Mouse (Mus musculus) heart, adult 18-20 months (tissue): Measurements from ENCODE around the gene Tnfrsf4. TPM values are rescaled to one million over a fixed set of nuclear protein-coding genes. Genes with fewer than 3 reads are reported as not detected.

Experiments used
- DNase-seq, 2 experiments: peaks; one replicate each; pipeline ENCODE4 v3.0.0; 2021 to 2022; ENCODE audit warnings: mixed read lengths in 1 of 2
- long read RNA-seq, 2 experiments: library from polyadenylated mRNA; stranded (forward); transcript quantifications; one replicate each; pipeline ENCODE4 v2.0.0; 2021
- total RNA-seq, 2 experiments: library from RNA; stranded (reverse); gene quantifications; 2 replicates each; pipeline ENCODE4 v1.2.3; 2021

Tnfrsf4 gene
- total RNA-seq = 1 to 10 TPM in 1 of 2 experiments, under 1 TPM in 1; 0.25 to 1.0 TPM
- long read RNA-seq, experiment 1 = 0 reads
- long read RNA-seq, experiment 2 = 0 reads

DNA sequence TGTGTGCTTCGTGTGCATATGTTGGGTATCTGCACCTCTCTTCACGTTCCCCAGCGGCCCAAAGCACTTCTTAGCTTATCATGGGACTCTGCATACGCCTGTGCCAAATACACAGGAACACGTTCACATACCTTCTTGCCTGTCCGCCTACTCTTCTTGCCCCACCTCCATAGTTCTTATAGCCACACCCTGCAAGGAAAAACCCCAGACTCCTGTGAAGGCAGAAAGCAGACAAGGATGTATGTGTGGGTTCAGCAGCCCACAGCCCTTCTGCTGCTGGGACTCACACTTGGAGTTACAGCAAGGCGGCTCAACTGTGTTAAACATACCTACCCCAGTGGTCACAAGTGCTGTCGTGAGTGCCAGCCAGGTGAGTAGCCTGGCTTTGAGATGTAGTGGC is at the start of gene Tnfrsf4:
Gene Tnfrsf4 (plus strand): TSS at position 207 of the 400 bp plus-strand sequence.
- no peak for DNase-seq

DNA sequence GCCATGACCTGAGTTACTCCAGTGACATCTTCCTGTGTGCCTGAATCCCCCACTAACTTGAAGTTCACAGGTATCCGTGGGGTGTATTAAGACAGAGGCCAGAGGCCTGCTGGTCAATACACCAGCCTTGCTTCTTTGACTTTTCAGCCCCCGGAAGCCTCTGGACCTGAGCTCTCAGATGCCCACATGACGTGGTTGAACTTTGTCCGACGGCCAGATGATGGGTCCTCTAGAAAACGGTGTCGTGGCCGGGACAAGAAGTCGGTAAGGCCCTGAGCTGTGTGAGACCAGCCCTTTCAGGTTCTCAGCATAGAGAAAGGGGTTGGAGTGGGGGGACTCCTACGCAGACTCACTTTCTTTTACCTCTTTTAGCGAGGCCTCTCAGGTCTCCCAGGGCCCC is 49.2 kb upstream of the Tnfrsf4 start:
- DNase-seq = no peak

DNA sequence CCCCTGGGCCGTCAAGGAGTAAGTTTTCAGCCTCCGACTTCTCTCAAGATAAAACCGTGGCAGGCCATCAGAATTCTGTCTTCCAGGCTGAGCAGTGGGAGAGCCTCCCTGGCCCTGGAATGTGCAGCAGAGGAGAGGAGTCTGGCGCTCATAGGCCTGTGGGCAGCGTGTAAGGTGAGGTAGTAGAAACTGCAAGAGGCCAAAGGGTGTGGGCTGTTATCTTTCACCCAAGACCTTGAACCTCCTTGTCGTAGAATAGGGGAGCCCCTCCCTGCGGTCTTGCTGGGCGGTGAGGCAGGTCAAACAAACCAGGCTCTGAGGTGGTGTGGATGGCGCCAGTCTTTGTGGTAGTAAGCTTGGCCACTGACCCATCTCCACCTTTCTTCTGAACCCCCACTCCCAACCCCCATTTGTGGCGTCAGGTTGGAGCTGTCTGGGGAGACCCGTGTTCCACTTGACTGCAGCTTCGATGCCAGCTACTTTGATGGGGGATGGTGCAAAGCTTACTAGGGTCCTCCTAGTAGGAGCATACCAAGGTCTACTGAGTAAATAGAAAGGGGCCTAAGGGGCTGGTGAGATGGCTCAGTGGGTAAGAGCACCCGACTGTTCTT is 44.5 kb upstream of the Tnfrsf4 start:
- no peak for DNase-seq

GRCm38 (mm10) chr4:155970286-155970685 is 43.4 kb upstream of the Tnfrsf4 start:
- DNase-seq = no peak

- DNase-seq = no peak
Measured at GRCm38 (mm10) chr4:155972651-155973050, 41.0 kb upstream of the Tnfrsf4 start.

DNA sequence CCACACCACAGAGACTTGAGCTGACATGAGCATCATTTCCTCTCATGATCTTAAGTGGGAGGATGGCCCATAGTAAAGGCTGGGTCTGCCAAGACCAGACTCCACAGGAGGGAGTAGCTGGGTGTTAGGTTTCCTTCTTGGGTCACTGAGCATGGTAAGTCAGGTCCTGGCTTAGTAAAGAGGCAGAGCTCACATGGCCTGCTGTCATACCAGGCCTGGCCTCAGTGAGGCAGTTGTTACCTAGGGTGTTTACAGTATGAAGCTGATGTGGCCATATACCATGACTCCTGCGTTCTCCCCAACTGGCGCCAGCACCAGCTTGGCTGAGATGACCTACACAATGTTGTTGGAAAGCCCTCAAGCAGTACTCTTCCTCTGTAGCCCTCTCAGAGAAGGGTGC is 40.4 kb upstream of the Tnfrsf4 start:
- no peak for DNase-seq

DNA sequence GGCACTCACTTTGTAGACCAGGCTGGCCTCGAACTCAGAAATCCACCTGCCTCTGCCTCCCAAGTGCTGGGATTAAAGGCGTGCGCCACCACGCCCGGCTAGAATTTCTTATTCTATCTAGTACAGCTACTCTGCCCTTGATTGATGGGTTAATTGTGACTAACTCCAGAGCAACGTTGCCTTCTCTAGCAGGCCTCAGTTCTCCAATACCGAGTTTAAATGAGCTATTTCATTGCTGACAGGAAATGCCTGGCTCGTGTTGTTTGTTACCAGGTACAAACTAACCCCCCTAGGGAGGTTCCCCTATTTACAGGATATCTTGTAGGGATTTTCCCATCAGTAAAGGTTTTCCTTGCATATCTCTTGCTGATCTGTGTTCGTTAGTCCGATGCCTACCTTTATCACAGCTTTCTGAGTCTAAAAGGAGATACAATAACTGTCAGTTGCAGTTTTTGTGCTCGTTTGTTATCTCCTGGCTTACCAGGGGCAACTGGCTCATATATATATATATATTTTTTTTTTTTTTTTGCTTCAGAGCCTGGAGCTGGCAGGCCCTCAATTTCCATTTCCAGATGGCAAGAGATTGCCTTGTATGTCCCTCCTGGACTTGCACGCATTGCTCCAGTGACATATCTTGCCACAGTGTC is 32.1 kb upstream of the Tnfrsf4 start:
- DNase-seq = no peak

DNA sequence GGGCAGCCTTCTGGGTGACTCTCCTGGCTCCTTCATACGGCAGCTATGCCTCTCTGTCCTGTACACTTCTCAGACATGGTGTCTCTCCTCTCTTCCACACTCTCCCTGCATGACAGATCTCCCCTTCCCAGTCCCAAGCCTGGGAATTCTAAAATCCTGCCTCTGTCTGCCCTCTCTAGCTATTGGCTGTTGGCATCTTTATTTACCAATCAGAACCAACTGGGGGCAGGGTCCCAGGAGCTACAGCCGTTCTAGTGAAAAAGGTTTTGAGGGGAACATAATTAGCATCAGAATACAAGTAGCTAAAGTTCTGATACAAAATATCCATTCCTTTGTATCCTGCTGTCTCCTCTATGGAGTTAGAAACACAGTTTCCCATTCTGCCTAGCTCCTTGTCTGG is 29.9 kb upstream of the Tnfrsf4 start:
- no peak for DNase-seq

DNA sequence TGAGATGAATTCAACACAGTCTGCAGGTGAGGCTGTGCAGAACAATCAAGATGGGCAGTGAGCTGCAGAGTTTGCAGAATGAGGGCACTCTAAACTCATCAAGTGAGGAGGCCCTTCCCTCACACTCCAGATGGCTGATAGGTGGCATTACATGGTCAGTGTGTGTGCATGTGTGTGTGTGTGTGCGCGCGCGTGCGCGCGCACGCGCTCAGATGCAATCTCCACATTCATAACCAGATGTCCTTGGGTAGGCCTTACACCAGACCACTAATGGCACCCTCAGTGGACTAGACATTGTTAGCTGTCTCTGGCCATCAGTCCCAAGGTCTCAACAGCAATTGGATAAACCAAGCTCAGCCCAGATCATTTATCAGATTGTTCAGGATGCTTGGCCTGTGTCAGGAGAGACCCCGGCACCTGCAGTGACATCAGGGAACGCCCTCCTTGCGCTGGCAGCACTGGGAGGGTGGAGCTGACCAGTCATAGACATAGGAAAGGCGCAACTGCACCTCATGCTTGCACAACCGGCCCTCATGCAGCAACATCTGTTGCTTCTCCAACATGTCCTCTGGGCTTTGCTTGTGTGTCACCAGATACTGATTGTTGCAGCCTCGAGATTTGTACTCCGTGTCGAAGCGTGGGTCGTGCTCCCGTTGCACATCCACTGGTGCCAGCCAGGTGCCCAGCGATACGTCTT is 22.3 kb upstream of the Tnfrsf4 start:
- DNase-seq = peak in 1 of 2 experiments; percentile 9

DNA sequence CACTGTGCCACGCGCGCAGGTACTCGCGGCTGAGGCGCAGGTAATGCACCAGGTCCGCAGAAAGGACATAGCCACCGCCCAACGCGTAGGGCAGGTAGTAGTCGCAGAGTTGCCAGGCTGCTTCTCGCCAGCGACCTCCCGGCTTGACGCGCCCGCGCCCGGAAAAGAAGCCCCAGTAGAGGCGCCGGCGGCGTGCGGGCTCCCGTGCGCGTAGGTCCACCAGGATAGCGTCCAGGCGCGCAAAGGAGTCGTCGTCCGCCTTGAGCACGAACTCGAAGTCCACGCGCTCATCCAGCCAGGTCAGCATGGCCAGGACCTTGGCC is 21.8 kb upstream of the Tnfrsf4 start:
- DNase-seq = no peak

- peak in 1 of 2 experiments; percentile 87 for DNase-seq
Measured at GRCm38 (mm10) chr4:155992241-155992905, 21.3 kb upstream of the Tnfrsf4 start, which contains the start of the genes B3galt6 and Sdf4. Gene B3galt6, minus strand, starts transcription at chr4:155992649. Gene Sdf4, plus strand, starts transcription at chr4:155992872.

DNA sequence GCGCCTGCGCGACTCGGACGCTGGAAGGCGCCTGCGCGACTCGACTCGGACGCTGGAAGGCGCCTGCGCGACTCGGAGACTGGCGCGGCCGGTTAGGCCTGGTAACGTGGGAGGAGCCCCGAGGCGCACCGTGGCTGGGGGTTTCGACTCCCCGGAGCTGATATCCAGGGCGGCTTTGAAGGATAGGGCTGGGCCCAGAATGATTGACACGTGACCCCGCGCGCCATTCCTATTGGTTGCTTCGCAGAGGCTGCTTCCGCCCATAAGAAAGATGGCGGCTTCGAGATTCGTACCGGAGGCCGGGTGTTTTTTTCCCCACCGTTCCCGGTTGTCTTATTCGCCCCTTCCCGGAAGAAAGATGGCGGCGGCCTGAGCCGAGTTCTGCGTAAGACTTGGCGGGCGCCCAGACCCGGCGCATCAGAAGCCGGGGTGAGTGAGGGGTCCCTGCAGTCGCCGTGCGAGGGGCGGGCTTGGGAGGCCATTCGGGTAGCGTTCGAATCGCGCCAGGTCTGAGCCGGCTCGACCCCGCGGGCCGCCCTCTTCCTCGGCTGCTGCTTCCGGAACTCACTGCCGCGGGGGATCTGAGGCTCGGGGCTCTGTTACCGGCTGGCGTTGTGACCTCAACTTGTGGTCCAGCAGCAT is 20.6 kb upstream of the Tnfrsf4 start:
- DNase-seq = peak; percentile 96 to 100

DNA sequence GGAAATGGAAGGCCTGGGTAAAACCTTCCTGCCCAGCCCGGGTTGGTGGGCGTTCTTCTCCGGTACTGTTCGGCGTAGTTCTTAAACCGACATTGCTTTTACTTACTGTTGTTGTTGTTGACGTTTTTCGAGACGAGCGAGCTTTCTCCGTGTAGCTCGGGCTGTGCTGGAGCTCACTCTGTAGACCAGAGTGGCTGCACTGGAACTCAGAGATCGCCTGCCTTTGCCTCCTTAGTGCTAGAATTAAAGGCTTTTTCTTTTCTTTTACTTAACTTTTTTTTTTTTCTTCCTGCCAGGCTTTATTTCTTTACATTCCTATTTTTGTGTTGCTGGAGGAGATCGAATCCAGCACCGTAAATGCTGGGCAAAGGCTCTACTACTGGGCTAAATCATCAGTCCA is 20.0 kb upstream of the Tnfrsf4 start:
- no peak for DNase-seq

GRCm38 (mm10) chr4:156004109-156004508 is 9.5 kb upstream of the Tnfrsf4 start:
- DNase-seq = no peak

GRCm38 (mm10) chr4:156008369-156008768 is 5.3 kb upstream of the Tnfrsf4 start:
- DNase-seq = no peak

GRCm38 (mm10) chr4:156014436-156014835 is 793 bp downstream of the Tnfrsf4 start:
- no peak for DNase-seq

GRCm38 (mm10) chr4:156019771-156020170 is 6.1 kb downstream of the Tnfrsf4 start:
- no peak for DNase-seq

GRCm38 (mm10) chr4:156021381-156021780 is 7.7 kb downstream of the Tnfrsf4 start:
- no peak for DNase-seq

DNA sequence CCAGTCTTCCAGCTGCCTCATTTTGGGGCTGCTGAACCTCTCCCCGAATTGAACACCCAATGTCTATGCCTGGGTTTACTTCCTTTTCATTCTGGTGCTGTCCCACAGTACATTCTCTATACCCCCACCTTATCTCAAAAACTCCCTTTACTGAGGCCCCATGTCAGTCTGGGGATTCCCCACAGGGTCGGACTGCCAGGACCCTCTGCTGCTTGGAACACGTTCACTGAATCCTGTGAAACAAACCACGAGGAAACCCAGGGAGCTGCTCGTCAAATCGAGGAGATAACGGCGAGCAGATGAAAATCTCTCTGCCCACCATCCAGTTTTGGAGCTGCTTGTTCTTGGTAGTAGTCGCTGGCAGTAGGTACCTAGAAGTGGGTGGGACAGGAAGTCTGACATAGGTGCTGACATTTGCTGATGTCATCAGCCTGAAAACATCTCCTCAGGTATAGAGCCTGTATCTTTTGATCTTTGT is 8.3 kb downstream of the Tnfrsf4 start:
- DNase-seq = no peak

- no peak for DNase-seq
Measured at GRCm38 (mm10) chr4:156023520-156023919, 9.9 kb downstream of the Tnfrsf4 start.

- peak; percentile 59 to 62 for DNase-seq
Measured at GRCm38 (mm10) chr4:156024184-156024583, 10.5 kb downstream of the Tnfrsf4 start.

GRCm38 (mm10) chr4:156026013-156026412 is 12.4 kb downstream of the Tnfrsf4 start, which contains the start of gene Tnfrsf18:
Gene Tnfrsf18, plus strand, starts transcription at chr4:156026164.
- DNase-seq = peak; percentile 52 to 59
